Mouse (Mus musculus): Measurements from ENCODE around the gene Shroom3.

DNA sequence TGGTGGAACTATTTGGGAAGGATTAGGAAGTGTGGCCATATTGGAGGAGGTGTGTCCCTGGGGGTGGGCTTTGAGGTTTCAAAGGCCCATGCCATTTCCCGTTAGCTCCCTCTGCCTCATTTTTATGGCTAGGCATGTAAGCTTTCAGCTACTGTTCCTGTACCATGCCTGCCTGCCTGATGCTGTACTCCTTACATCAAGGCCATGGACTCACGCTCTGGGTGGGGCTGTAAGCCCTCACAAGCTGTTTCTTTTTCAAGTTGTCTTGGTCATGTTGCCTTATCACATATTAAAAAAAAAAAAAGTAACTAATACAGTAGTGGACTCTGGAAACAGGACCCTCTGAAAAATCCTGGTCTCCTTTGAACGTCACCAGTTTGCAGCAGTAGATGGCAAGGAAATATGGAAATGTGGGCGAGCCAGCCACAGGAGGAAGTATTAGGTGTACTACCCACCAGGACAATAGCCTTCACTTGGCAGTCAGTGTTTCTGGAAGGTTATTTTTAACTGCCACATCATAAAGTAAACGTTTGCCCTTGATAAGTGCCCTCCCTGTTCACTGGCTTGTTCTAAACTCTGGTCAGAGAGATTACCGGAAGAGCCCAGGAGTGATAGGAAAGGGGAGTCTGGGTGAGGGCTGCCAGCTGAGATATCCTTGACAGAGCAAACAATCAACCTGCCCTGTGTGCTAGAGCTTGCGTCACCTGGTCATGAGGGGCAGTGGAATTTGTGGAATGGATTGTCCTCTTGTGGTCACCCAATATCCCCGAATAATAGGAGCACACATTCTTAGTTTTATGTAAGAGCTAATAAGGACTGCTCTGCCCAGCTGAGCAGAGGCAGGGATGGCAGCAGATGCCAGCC, 62.4 kb downstream of the Shroom3 start:
- TF ChIP-seq POLR2A (IDR thresholded peaks at IDR 0.05; ENCODE audit: low read depth, low read length) (no peak), CTCF (conservative IDR thresholded peaks at IDR 0.05; ENCODE audit: insufficient read depth, insufficient read length, low read depth, low read length) (no peak; the same call in 1 of the 2 replicates)

Measured in kidney, adult 2 months (tissue).